Mouse (Mus musculus) embryonic facial prominence, embryonic 15.5 days (tissue): Measurements from ENCODE around the gene Gabrr2. TPM values are rescaled to one million over a fixed set of nuclear protein-coding genes. Genes with fewer than 3 reads are reported as not detected.

ENCODE experiments used
- ATAC-seq: fragments of 200-750 bp; cut with Nextera tagmentation; 2 replicates; pipeline ENCODE4 v1.8.0; 2017; ENCODE audit warnings: low read depth, moderate TSS enrichment; ENCODE audit not compliant: insufficient number of reproducible peaks, low FRiP score, low TSS enrichment
- H3K27ac ChIP-seq: fragments of 300-500 bp; sonication (generic); replicated peaks from 2 replicates; pipeline ENCODE4 v1.5.1; 2015; ENCODE audit warnings: mild to moderate bottlenecking, inconsistent platforms
- H3K27me3 ChIP-seq: fragments of 300-500 bp; sonication (generic); 2 replicates; pipeline ENCODE4 v1.6.1; 2015; ENCODE audit warnings: inconsistent platforms
- H3K36me3 ChIP-seq: fragments of 300-500 bp; sonication (generic); 2 replicates; pipeline ENCODE4 v1.6.1; 2015; ENCODE audit warnings: mild to moderate bottlenecking, inconsistent platforms
- H3K4me1 ChIP-seq: fragments of 300-500 bp; sonication (generic); 2 replicates; pipeline ENCODE4 v1.6.1; 2015; ENCODE audit warnings: inconsistent platforms
- H3K4me2 ChIP-seq: fragments of 300-500 bp; sonication (generic); replicated peaks from 2 replicates; pipeline ENCODE4 v1.6.1; 2015; ENCODE audit warnings: mild to moderate bottlenecking, inconsistent platforms
- H3K4me3 ChIP-seq: fragments of 300-500 bp; sonication (generic); replicated peaks from 2 replicates; pipeline ENCODE4 v1.5.1; 2015; ENCODE audit warnings: mild to moderate bottlenecking, inconsistent platforms
- H3K9ac ChIP-seq: fragments of 300-500 bp; sonication (generic); 2 replicates; pipeline ENCODE4 v1.6.1; 2015; ENCODE audit warnings: inconsistent platforms
- H3K9me3 ChIP-seq: fragments of 300-500 bp; sonication (generic); replicated peaks from 2 replicates; pipeline ENCODE4 v1.6.1; 2016; ENCODE audit warnings: inconsistent platforms
- WGBS: fragments of 180-500 bp; shearing (Covaris S2); methylation state at CpG from one replicate; pipeline ENCODE4 v1.1.7; 2015; 5-methylcytosine and 5-hydroxymethylcytosine counted together
- polyA plus RNA-seq: library from polyadenylated mRNA; unstranded; fragments of >200 nt; fragmentation: Nextera tagmentation; extraction: Ambion mirVana; gene quantifications from 2 replicates; pipeline ENCODE4 v1.2.1, GENCODE M21; 2015

The Gabrr2 gene
- polyA plus RNA-seq, 1 experiment from 2014 or later = 1.0 TPM

- Histone ChIP-seq H3K27ac (no peak overlapping the region), H3K4me2 (no peak overlapping the region), H3K9me3 (no peaks in the 10 kb centered on the region), H3K36me3 (no peaks in the 10 kb centered on the region), H3K4me3 (no peak overlapping the region), H3K27me3 (no peaks in the 10 kb centered on the region), H3K9ac (no peak overlapping the region), H3K4me1 (no peaks in the 10 kb centered on the region)
- WGBS = 89% methylated on average over 6 of the region's 6 CpGs
- no peak for ATAC-seq
Observed at GRCm38 (mm10) chr4:33071337-33071736, 8.5 kb downstream of the Gabrr2 start.

- H3K27ac ChIP-seq = no peak overlapping the region
- H3K36me3 ChIP-seq = no peaks in the 10 kb centered on the region
- ATAC-seq = no peak
- no peak overlapping the region for H3K4me3 ChIP-seq
- no peaks in the 10 kb centered on the region for H3K4me1 ChIP-seq
- H3K9ac ChIP-seq = no peak overlapping the region
- H3K27me3 ChIP-seq = no peaks in the 10 kb centered on the region
- no peaks in the 10 kb centered on the region for H3K9me3 ChIP-seq
- WGBS = 50% methylated on average over 11 of the region's 11 CpGs
- no peak overlapping the region for H3K4me2 ChIP-seq
Observed at GRCm38 (mm10) chr4:33072526-33073161, 9.8 kb downstream of the Gabrr2 start.

GRCm38 (mm10) chr4:33074406-33074805 lies 11.6 kb downstream of the Gabrr2 start:
- H3K36me3 ChIP-seq = no peaks in the 10 kb centered on the region
- ATAC-seq = no peak
- no peaks in the 10 kb centered on the region for H3K4me1 ChIP-seq
- H3K4me2 ChIP-seq = no peak overlapping the region
- no peak overlapping the region for H3K9ac ChIP-seq
- no peaks in the 10 kb centered on the region for H3K9me3 ChIP-seq
- H3K27me3 ChIP-seq = no peaks in the 10 kb centered on the region
- no peak overlapping the region for H3K4me3 ChIP-seq
- no peak overlapping the region for H3K27ac ChIP-seq
- 80% methylated on average over 4 of the region's 4 CpGs for WGBS

- no peaks in the 10 kb centered on the region for H3K36me3 ChIP-seq
- H3K9ac ChIP-seq = no peak overlapping the region
- H3K27me3 ChIP-seq = no peaks in the 10 kb centered on the region
- H3K9me3 ChIP-seq = no peaks in the 10 kb centered on the region
- H3K27ac ChIP-seq = no peak overlapping the region
- no peak overlapping the region for H3K4me2 ChIP-seq
- H3K4me1 ChIP-seq = no peaks in the 10 kb centered on the region
- 71% methylated on average over 5 of the region's 5 CpGs for WGBS
- no peak for ATAC-seq
- H3K4me3 ChIP-seq = no peak overlapping the region
Observed at GRCm38 (mm10) chr4:33074851-33075250, 12.1 kb downstream of the Gabrr2 start.

GRCm38 (mm10) chr4:33075776-33076524 lies 13.2 kb downstream of the Gabrr2 start:
- Histone ChIP-seq H3K27ac (no peak overlapping the region), H3K4me2 (no peak overlapping the region), H3K27me3 (no peaks in the 10 kb centered on the region), H3K9ac (no peak overlapping the region), H3K9me3 (no peaks in the 10 kb centered on the region), H3K4me1 (no peaks in the 10 kb centered on the region), H3K4me3 (no peak overlapping the region), H3K36me3 (no peaks in the 10 kb centered on the region)
- no peak for ATAC-seq
- 86% methylated on average over 5 of the region's 5 CpGs for WGBS

GRCm38 (mm10) chr4:33077161-33077560 lies 14.4 kb downstream of the Gabrr2 start:
- 77% methylated on average over 11 of the region's 11 CpGs for WGBS
- Histone ChIP-seq H3K4me1 (no peaks in the 10 kb centered on the region), H3K9me3 (no peaks in the 10 kb centered on the region), H3K4me3 (no peak overlapping the region), H3K9ac (no peak overlapping the region), H3K36me3 (no peaks in the 10 kb centered on the region), H3K27me3 (no peaks in the 10 kb centered on the region), H3K4me2 (no peak overlapping the region), H3K27ac (no peak overlapping the region)
- ATAC-seq = no peak

GRCm38 (mm10) chr4:33077724-33078123 lies 14.9 kb downstream of the Gabrr2 start:
- no peak overlapping the region for H3K27ac ChIP-seq
- no peaks in the 10 kb centered on the region for H3K36me3 ChIP-seq
- H3K27me3 ChIP-seq = no peaks in the 10 kb centered on the region
- no peak overlapping the region for H3K9ac ChIP-seq
- H3K9me3 ChIP-seq = no peaks in the 10 kb centered on the region
- H3K4me2 ChIP-seq = no peak overlapping the region
- WGBS = 46% methylated on average over 8 of the region's 8 CpGs
- ATAC-seq = no peak
- no peak overlapping the region for H3K4me3 ChIP-seq
- H3K4me1 ChIP-seq = no peaks in the 10 kb centered on the region

GRCm38 (mm10) chr4:33078492-33078891 lies 15.7 kb downstream of the Gabrr2 start:
- 78% methylated on average over 3 of the region's 3 CpGs for WGBS
- H3K9me3 ChIP-seq = no peaks in the 10 kb centered on the region
- no peak overlapping the region for H3K9ac ChIP-seq
- H3K4me3 ChIP-seq = no peak overlapping the region
- H3K27ac ChIP-seq = no peak overlapping the region
- no peaks in the 10 kb centered on the region for H3K27me3 ChIP-seq
- H3K4me2 ChIP-seq = no peak overlapping the region
- H3K36me3 ChIP-seq = no peaks in the 10 kb centered on the region
- H3K4me1 ChIP-seq = no peaks in the 10 kb centered on the region
- ATAC-seq = no peak

- no peak overlapping the region for H3K4me2 ChIP-seq
Observed at GRCm38 (mm10) chr4:33099118-33099694, 36.4 kb downstream of the Gabrr2 start.

GRCm38 (mm10) chr4:33109720-33110458 lies 47.1 kb downstream of the Gabrr2 start:
- Histone ChIP-seq H3K9me3 (no peaks in the 10 kb centered on the region), H3K4me2 (no peak overlapping the region), H3K9ac (no peak overlapping the region), H3K27ac (no peak overlapping the region), H3K4me1 (no peaks in the 10 kb centered on the region), H3K4me3 (no peak overlapping the region), H3K36me3 (no peaks in the 10 kb centered on the region), H3K27me3 (no peaks in the 10 kb centered on the region)
- no peak for ATAC-seq
- 78% methylated on average over 14 of the region's 14 CpGs for WGBS

More at GRCm38 (mm10) chr4:33099118-33099694, 36.4 kb downstream of the Gabrr2 start:
- Histone ChIP-seq H3K27me3 (no peaks in the 10 kb centered on the region), H3K9me3 (no peaks in the 10 kb centered on the region), H3K27ac (no peak overlapping the region), H3K9ac (no peak overlapping the region), H3K36me3 (no peaks in the 10 kb centered on the region), H3K4me1 (no peaks in the 10 kb centered on the region), H3K4me3 (no peak overlapping the region)
- 86% methylated on average over 6 of the region's 6 CpGs for WGBS
- no peak for ATAC-seq

- H3K27ac ChIP-seq = no peak overlapping the region
- ATAC-seq = no peak
- no peaks in the 10 kb centered on the region for H3K36me3 ChIP-seq
- WGBS = 63% methylated on average over 7 of the region's 7 CpGs
- no peaks in the 10 kb centered on the region for H3K4me1 ChIP-seq
- H3K9me3 ChIP-seq = no peaks in the 10 kb centered on the region
- H3K9ac ChIP-seq = no peak overlapping the region
- no peak overlapping the region for H3K4me3 ChIP-seq
- no peak overlapping the region for H3K4me2 ChIP-seq
- no peaks in the 10 kb centered on the region for H3K27me3 ChIP-seq
Observed at GRCm38 (mm10) chr4:33110845-33111244, 48.0 kb downstream of the Gabrr2 start.
